Mouse (Mus musculus) hindbrain, embryonic 15.5 days (tissue): ENCODE results near the gene Rcn3. TPM values are rescaled to one million over a fixed set of nuclear protein-coding genes. Genes with fewer than 3 reads are reported as not detected.

Experiments used
- ATAC-seq: fragments of 200-750 bp; cut with Nextera tagmentation; 2 replicates; pipeline ENCODE4 v1.8.0; 2017; ENCODE audit warnings: low read depth, moderate number of reproducible peaks, moderate TSS enrichment; ENCODE audit not compliant: low FRiP score
- H3K27ac ChIP-seq: fragments of 300-500 bp; sonication (generic); replicated peaks from 2 replicates; pipeline ENCODE4 v1.5.1; 2015; ENCODE audit warnings: mild to moderate bottlenecking, inconsistent platforms
- H3K27me3 ChIP-seq: fragments of 300-500 bp; sonication (generic); 2 replicates; pipeline ENCODE4 v1.6.1; 2015; ENCODE audit warnings: control low read depth, inconsistent platforms
- H3K36me3 ChIP-seq: fragments of 300-500 bp; sonication (generic); 2 replicates; pipeline ENCODE4 v1.6.1; 2015; ENCODE audit warnings: control low read depth, inconsistent platforms
- H3K4me1 ChIP-seq: fragments of 300-500 bp; sonication (generic); replicated peaks from 2 replicates; pipeline ENCODE4 v1.6.1; 2015; ENCODE audit warnings: control low read depth, inconsistent platforms
- H3K4me2 ChIP-seq: fragments of 300-500 bp; sonication (generic); 2 replicates; pipeline ENCODE4 v1.6.1; 2015; ENCODE audit warnings: moderate library complexity, mild to moderate bottlenecking, inconsistent platforms
- H3K4me3 ChIP-seq: fragments of 300-500 bp; sonication (generic); 2 replicates; pipeline ENCODE4 v1.5.1; 2015; ENCODE audit warnings: mild to moderate bottlenecking, inconsistent platforms
- H3K9ac ChIP-seq: fragments of 300-500 bp; sonication (generic); 2 replicates; pipeline ENCODE4 v1.6.1; 2015; ENCODE audit warnings: inconsistent platforms
- H3K9me3 ChIP-seq: fragments of 300-500 bp; sonication (generic); 2 replicates; pipeline ENCODE4 v1.6.1; 2016; ENCODE audit warnings: control low read depth, inconsistent platforms
- WGBS: fragments of 180-500 bp; shearing (Covaris S2); methylation state at CpG from one replicate; pipeline ENCODE4 v1.1.7; 2015; 5-methylcytosine and 5-hydroxymethylcytosine counted together
- polyA plus RNA-seq: library from polyadenylated mRNA; unstranded; fragments of >200 nt; fragmentation: Nextera tagmentation; extraction: Ambion mirVana; gene quantifications from 2 replicates; pipeline ENCODE4 v1.2.1, GENCODE M21; 2015

Gene Rcn3
- 71.7 and 88.1 TPM in 2 replicates for polyA plus RNA-seq

DNA sequence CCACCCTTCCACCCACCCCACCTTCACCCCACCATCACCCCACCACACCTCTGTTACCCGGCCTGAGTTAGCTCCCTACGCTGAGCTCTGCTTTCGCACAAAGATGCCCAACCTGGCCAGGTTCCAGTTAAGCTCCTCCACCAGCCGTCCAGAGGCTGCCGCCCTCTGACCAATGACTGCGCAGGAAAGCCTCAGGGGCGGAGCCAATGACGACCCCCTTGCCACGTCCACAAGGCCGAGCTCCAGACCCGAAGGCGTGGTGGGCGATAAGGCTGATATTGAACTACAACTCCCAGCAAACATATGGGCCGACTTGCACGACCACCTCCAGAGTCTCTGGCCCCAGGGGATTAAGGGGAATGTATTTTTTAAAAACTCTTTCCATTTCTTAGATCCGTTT, at the start of gene Rcn3:
Gene Rcn3 (minus strand): TSS at position 174 of the 400 bp plus-strand sequence.
- peak within 1 kb of the TSS; percentile 40 for H3K4me3 ChIP-seq
- H3K9ac ChIP-seq: 0 out of 2 replicates have a peak within 1 kb of the TSS, but pooled peaks have one; percentile 35
- peak within 1 kb of the TSS; percentile 64 for H3K4me2 ChIP-seq
- H3K27ac ChIP-seq: peak within 1 kb of the TSS; percentile 24; the same call in 1 of the 2 replicates
- under 1% methylated on average over 16 of the region's 16 CpGs for WGBS
- H3K36me3 ChIP-seq: no peaks in the 10 kb centered on the region
- ATAC-seq: peak; percentile 92
- H3K4me1 ChIP-seq: peaks cover 5% of the 10 kb centered on the region; the same call in 1 of the 2 replicates
- no peaks in the 10 kb centered on the region for H3K27me3 ChIP-seq
- no peaks in the 10 kb centered on the region for H3K9me3 ChIP-seq

DNA sequence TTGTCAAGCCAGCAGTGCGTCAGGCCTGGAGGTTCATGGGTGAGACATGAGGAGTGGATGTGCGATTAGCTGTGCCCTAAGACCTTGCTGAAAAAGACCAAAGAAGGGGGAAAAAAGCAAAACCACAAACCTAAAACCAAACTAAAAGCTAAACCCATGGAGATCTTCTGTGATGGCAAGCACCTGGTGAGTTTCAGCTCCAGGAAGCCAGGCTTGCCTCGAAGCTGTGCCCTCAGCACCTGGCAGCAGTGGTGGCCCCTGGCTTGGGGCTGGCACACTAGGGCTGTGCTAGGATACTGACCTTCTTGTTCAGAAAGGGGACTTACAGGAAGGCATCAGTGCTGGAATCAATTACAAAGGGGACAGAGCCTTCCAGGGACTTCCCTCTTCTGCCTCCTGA, 49.3 kb upstream of the Rcn3 start:
- H3K4me1 ChIP-seq: peaks cover 2% of the 10 kb centered on the region; the same call in 1 of the 2 replicates
- 0 out of 2 replicates have a peak, but pooled peaks cover 2% of the 10 kb centered on the region for H3K36me3 ChIP-seq
- no peak for ATAC-seq
- H3K27ac ChIP-seq: no peak overlapping the region
- H3K4me3 ChIP-seq: no peak overlapping the region
- no peak overlapping the region for H3K4me2 ChIP-seq
- 79% methylated on average over 3 of the region's 3 CpGs for WGBS
- peaks cover 6% of the 10 kb centered on the region; the same call in 1 of the 2 replicates for H3K27me3 ChIP-seq
- no peak overlapping the region for H3K9ac ChIP-seq
- no peaks in the 10 kb centered on the region for H3K9me3 ChIP-seq

DNA sequence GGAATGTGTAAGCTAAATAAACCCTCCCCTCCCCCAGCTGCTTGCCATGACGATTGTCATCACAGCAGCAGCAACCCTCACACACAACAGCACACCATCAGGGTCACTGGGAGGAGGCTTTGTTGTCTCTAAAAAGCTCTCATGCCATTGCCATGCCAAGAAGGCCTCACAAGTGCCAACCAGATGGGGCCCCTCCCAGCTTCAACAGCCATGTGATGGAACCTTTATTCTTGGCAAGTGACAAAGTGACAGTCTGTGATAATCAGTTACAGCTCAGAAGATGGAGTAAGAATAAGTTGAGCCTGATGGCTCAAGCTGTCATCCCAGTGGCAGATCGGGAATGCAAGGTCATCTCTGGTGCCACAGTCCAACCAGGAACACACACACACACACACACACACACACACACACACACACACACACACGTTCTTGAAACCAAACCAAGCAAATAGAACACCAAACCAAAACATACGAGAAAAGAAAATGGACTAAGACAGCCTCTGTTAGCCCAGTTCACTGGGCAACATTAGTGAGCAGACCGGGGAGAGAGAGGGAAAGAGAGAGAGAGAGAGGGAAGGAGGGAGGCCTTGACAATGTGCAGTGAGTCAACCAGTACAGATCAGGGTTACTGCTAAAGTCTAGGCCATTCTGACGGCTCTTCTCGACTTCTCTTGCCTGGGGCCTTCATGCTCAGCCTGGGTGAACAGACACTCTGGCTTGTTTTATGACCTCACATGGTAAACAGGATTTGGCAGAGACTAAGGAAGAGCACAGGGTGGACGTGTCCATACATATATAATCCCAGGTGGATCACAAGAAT, 48.1 kb upstream of the Rcn3 start:
- 0 out of 2 replicates have a peak, but pooled peaks cover 2% of the 10 kb centered on the region for H3K36me3 ChIP-seq
- no peak for ATAC-seq
- WGBS: 90% methylated on average over 8 of the region's 8 CpGs
- no peak overlapping the region for H3K4me2 ChIP-seq
- H3K9me3 ChIP-seq: no peaks in the 10 kb centered on the region
- H3K4me1 ChIP-seq: peaks cover 9% of the 10 kb centered on the region
- no peak overlapping the region for H3K4me3 ChIP-seq
- no peak overlapping the region for H3K9ac ChIP-seq
- H3K27ac ChIP-seq: no peak overlapping the region
- H3K27me3 ChIP-seq: peaks cover 6% of the 10 kb centered on the region; the same call in 1 of the 2 replicates

DNA sequence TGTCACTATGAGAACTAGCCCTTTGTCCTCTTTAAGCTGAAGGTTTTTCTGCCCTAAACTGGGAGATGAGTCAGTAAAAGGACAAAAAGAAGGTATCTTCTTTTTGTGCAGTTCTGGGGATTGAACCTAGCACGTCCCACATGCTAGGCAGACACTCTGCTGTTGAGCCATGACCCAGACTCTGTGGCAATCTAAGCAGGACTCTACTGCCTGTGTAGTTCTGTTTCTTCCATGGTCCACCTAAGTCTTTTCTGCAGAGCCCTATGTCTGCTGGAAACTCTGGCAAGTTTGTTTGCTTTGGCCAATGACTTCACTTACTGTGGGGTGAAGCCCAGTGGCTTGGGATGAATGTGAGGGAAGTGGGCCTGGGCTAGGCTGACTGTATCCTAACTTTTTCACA, 46.4 kb upstream of the Rcn3 start:
- Histone ChIP-seq H3K4me3 (no peak overlapping the region), H3K27me3 (peaks cover 9% of the 10 kb centered on the region; the same call in 1 of the 2 replicates), H3K27ac (no peak overlapping the region), H3K36me3 (no peaks in the 10 kb centered on the region), H3K4me2 (no peak overlapping the region), H3K9ac (no peak overlapping the region), H3K4me1 (peaks cover 9% of the 10 kb centered on the region), H3K9me3 (no peaks in the 10 kb centered on the region)
- ATAC-seq: no peak
- 68% methylated on average over 1 of the region's 1 CpGs for WGBS

DNA sequence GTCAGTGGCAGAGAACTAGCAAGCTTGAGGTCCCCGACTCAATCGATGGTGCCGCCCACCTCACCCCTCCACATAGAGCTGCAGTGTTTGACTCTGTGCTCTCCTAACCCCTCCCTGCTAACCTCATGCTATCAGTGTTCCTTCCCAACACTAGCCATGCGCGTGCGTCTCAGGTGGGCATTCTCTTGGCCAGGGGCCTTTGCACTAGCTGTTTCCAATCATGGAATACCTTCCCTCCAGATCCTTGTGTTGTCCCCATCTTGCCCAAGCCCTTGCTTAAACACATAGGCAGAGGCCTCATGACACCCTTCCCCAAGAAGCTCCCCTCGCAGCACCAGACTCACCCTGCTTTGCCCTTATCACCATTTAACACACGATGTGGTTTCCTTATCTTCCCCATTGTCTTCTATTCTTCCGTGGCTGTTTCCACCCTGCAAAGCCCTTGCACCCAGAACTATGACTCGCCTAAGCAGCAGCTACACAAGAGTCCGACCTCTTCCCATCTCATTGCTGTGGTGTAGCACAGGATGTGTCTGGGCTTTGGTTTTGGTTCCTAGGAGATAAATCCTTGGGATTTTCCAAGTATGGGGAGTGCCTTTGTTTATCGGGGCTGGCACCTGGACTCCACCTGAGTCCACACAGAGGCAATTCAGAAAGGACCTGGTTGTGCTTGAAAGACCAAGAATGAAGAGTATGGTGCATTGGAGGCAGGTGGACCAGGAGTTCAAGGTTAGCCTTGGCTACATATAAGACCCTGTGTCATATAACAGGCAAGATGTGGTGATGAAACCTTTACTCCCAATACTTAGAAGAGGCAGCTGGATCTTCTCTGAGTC, 45.4 kb upstream of the Rcn3 start:
- Histone ChIP-seq H3K4me3 (no peak overlapping the region), H3K27me3 (peaks cover 9% of the 10 kb centered on the region; the same call in 1 of the 2 replicates)

DNA sequence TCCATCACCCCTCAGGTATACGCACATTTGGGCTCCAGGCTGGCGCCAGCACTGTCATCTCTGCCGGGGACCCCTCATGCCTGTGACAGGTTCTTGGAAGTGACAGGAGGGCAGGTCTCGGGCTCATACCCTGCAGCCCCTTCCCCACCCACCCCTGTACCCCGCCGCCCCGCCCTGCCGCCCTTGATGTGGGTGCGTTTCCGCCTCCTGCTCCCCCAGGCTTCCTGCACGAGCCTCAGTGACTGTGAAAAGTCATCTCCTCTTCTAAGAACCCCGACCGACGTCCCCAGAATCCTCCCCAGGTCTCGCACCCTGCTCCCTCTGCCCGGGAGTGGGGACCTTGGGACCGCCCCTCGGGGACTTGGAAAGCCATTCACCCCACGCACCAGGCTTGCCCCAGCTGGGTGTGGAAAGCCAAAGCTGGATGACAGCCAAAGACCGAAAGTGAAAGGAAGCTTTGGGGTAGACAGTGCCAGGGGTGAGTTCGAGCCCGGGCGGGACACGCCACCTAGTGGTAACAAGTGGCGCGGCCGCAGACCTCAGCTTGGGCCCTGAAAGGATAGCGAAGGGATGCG, 44.1 kb upstream of the Rcn3 start, which contains the start of the genes Gm45713 and Flt3l:
Gene Gm45713 (minus strand): TSS at position 239 of the 575 bp plus-strand sequence.
Gene Flt3l (minus strand): TSS at position 440 of the 575 bp plus-strand sequence.
- Histone ChIP-seq H3K27ac (no peak within 1 kb of the TSS), H3K27me3 (peaks cover 9% of the 10 kb centered on the region; the same call in 1 of the 2 replicates), H3K4me2 (peak within 1 kb of the TSS; percentile 83), H3K4me1 (peaks cover 9% of the 10 kb centered on the region), H3K9ac (peak within 1 kb of the TSS; percentile 51), H3K36me3 (no peaks in the 10 kb centered on the region), H3K4me3 (peak within 1 kb of the TSS; percentile 47), H3K9me3 (no peaks in the 10 kb centered on the region)
- 2% methylated on average over 29 of the region's 29 CpGs for WGBS
- ATAC-seq: peak; percentile 79

More for the DNA sequence above, 45.4 kb upstream of the Rcn3 start:
- Histone ChIP-seq H3K27ac (no peak overlapping the region), H3K36me3 (no peaks in the 10 kb centered on the region), H3K4me2 (no peak overlapping the region), H3K9ac (no peak overlapping the region), H3K4me1 (peaks cover 9% of the 10 kb centered on the region), H3K9me3 (no peaks in the 10 kb centered on the region)
- no peak for ATAC-seq
- 83% methylated on average over 12 of the region's 12 CpGs for WGBS

DNA sequence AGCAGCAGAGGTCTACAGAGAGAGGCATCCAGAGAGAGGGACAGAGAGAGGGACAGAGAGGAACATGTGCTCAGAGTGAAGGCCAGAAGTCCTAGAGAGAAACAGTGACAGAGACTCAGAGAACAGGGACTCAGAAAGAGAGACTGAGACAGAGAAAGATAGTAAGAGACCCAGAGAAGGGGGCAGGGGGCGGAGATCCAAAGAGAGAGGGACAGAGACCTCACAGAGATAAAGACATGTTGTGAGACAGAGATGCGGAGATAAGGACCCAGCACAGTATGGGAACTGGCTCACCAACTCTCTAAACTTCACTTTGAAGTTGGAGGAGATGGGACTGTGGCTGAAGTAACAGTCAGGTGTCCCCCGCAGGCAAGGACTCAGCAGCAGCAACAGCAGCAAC, 43.3 kb upstream of the Rcn3 start:
- Histone ChIP-seq H3K4me3 (no peak overlapping the region), H3K27me3 (peaks cover 9% of the 10 kb centered on the region; the same call in 1 of the 2 replicates), H3K27ac (no peak overlapping the region), H3K9me3 (no peaks in the 10 kb centered on the region), H3K36me3 (no peaks in the 10 kb centered on the region), H3K4me1 (peaks cover 9% of the 10 kb centered on the region), H3K4me2 (peak overlapping the region; percentile 83), H3K9ac (no peak overlapping the region)
- no peak for ATAC-seq
- WGBS: 88% methylated on average over 3 of the region's 3 CpGs

DNA sequence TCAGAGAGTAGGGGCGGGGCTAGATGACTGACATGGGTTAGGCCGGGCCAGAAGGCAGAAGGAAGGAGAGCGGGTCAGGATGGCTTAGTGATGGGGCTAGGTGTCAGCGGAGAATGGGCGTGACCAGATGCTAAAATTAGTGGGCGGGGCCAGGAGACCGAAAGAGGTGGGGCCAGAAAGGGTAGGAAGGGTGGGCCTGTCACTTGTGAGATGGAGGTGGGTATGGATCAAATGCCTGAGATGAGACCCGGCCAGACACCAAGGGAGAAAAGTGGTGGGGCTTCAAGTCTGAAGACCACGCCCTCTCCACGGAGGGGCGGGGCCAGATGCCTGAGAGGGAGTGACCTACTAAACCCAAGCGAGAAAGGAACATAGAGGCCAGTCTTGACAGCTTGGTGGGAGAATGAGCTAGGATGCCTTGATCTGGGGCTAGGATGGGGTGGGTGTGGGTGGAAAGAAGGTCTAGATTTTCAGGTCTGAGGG, 42.6 kb upstream of the Rcn3 start:
- Histone ChIP-seq H3K9ac (no peak overlapping the region), H3K4me2 (no peak overlapping the region), H3K4me3 (no peak overlapping the region), H3K27me3 (peaks cover 9% of the 10 kb centered on the region; the same call in 1 of the 2 replicates), H3K4me1 (peaks cover 12% of the 10 kb centered on the region), H3K9me3 (no peaks in the 10 kb centered on the region), H3K27ac (no peak overlapping the region), H3K36me3 (no peaks in the 10 kb centered on the region)
- whole genome bisulfite sequencing: 12% methylated on average over 12 of the region's 12 CpGs
- no peak for ATAC-seq

DNA sequence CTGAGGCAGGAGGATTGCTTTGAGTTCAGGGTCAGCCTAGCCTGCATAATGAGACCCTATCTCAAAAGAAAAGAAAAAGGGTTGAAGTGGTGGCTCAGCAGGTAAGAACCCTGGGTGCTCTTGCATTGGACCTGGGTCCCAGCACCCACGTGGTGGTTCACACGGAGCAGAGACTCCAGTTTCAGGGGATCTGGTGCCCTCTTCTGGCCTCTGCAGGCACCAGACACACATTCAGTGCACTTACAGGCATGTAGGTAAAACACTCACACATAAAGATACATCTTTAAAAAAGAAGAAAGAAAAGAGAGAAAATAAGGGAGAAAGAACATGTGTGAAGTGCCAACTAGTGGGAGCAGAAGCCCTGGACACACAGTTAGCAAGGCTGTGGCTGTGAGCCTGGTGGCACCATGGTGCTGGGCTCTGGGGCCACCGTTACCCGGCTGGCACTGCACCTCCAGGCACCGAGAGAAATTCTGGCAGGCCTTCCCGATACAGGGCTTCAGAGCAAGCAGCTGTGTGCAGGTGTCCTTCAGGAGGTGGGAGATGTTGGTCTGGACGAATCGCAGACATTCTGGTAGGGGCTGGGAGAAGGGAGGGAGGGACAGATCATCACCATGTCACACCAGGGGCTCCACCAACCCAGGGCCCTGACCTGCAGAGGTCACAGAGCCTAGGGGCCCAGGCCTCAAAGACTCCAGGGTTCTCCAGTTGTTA, 41.6 kb upstream of the Rcn3 start:
- Histone ChIP-seq H3K9ac (no peak overlapping the region), H3K27ac (no peak overlapping the region), H3K4me3 (no peak overlapping the region), H3K4me1 (peaks cover 18% of the 10 kb centered on the region), H3K36me3 (no peaks in the 10 kb centered on the region), H3K27me3 (peaks cover 9% of the 10 kb centered on the region; the same call in 1 of the 2 replicates), H3K9me3 (no peaks in the 10 kb centered on the region), H3K4me2 (no peak overlapping the region)
- no peak for ATAC-seq
- 75% methylated on average over 8 of the region's 8 CpGs for WGBS

DNA sequence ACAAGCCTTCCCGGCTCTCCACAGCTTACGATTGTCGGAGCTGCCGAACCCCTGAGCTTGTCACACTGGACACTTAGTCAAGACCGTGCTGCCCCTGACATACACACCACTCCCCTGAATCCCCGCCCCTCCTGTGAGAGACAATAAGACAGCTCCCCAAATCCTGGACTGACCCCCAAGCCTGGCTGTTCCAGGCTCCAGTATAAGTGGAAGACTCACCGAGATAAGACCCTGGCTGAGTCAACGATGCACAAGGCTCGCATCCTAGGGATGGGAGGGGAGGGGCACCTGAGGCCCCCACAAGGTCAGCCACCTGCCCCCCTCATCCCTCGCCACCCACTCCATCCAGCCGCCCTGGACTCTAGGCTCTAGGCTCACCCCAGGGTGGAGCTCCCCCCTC, 39.8 kb upstream of the Rcn3 start:
- H3K27me3 ChIP-seq: 0 out of 2 replicates have a peak, but pooled peaks cover 4% of the 10 kb centered on the region
- 82% methylated on average over 11 of the region's 11 CpGs for WGBS
- H3K9me3 ChIP-seq: no peaks in the 10 kb centered on the region
- H3K27ac ChIP-seq: no peak overlapping the region
- ATAC-seq: no peak
- no peak overlapping the region for H3K4me3 ChIP-seq
- H3K4me2 ChIP-seq: no peak overlapping the region
- H3K9ac ChIP-seq: no peak overlapping the region
- peaks cover 6% of the 10 kb centered on the region for H3K36me3 ChIP-seq
- peaks cover 28% of the 10 kb centered on the region for H3K4me1 ChIP-seq
